ENCODE assay signal across 8 mouse cellular contexts in the genomic region with DNA sequence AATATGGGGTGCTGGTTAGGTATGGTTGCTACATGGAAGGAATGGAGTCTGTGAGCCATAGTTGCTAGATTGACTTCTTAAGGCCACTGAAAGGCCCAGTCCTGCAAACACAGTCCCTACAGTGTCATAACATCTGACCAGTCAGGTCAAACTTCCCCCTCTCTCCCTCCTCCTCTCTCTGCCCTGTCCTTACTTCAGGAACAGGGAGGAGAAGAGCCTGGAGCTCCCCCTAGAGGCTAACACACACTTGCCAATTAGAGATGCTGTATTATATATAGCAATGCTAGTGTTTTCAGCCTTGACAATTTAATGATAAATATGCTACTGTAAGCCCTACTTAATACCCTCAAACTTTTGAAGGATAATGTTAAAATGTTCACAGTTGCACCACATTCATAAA.
DNase-seq lines count a peak whose midpoint lies in the region; ATAC-seq and TF ChIP-seq lines count a peak whose summit lies in the region.

No protein-coding gene starts in this region.

- H3K36me3 ChIP-seq in E14TG2a.4 (ENCODE audit: insufficient read depth, low read length) = no peaks in the 10 kb centered on the region
- no peaks in the 10 kb centered on the region for H3K36me3 ChIP-seq in forebrain, embryonic 10.5 days (replicated peaks)
- no peaks in the 10 kb centered on the region for H3K36me3 ChIP-seq in heart, embryonic 15.5 days
- H3K36me3 ChIP-seq in kidney, postnatal 0 days (ENCODE audit: insufficient read depth, low read length) = no peaks in the 10 kb centered on the region
- no peaks in the 10 kb centered on the region for H3K36me3 ChIP-seq in liver, embryonic 13.5 days
- H3K36me3 ChIP-seq in stomach, embryonic 15.5 days = no peaks in the 10 kb centered on the region

- H3K27me3 ChIP-seq in E14TG2a.4 (ENCODE audit: insufficient read depth, low read length) = no peaks in the 10 kb centered on the region
- H3K27me3 ChIP-seq in forebrain, embryonic 10.5 days (ENCODE audit: poor library complexity, severe bottlenecking) = peaks cover 12% of the 10 kb centered on the region; the same call in 1 of the 2 replicates
- no peaks in the 10 kb centered on the region for H3K27me3 ChIP-seq in heart, embryonic 15.5 days
- H3K27me3 ChIP-seq in kidney, postnatal 0 days (ENCODE audit: insufficient read depth, low read length) = no peaks in the 10 kb centered on the region
- no peaks in the 10 kb centered on the region for H3K27me3 ChIP-seq in liver, embryonic 13.5 days
- no peaks in the 10 kb centered on the region for H3K27me3 ChIP-seq in stomach, embryonic 15.5 days (replicated peaks)

- no peak overlapping the region for H3K4me2 ChIP-seq in heart, embryonic 15.5 days
- no peak overlapping the region for H3K4me2 ChIP-seq in kidney, postnatal 0 days (ENCODE audit: low read length)
- H3K4me2 ChIP-seq in liver, embryonic 13.5 days = no peak overlapping the region
- no peak overlapping the region for H3K4me2 ChIP-seq in stomach, embryonic 15.5 days

- H3K4me1 ChIP-seq in E14TG2a.4 (replicated peaks; ENCODE audit: low read depth, low read length) = no peaks in the 10 kb centered on the region
- peaks cover 6% of the 10 kb centered on the region for H3K4me1 ChIP-seq in forebrain, embryonic 10.5 days
- 0 out of 2 replicates have a peak, but pooled peaks cover 3% of the 10 kb centered on the region for H3K4me1 ChIP-seq in heart, embryonic 15.5 days (replicated peaks)
- no peaks in the 10 kb centered on the region for H3K4me1 ChIP-seq in kidney, postnatal 0 days (replicated peaks; ENCODE audit: insufficient read depth, low read length)
- H3K4me1 ChIP-seq in liver, embryonic 13.5 days (replicated peaks) = 0 out of 2 replicates have a peak, but pooled peaks cover 2% of the 10 kb centered on the region
- H3K4me1 ChIP-seq in stomach, embryonic 15.5 days = no peaks in the 10 kb centered on the region

- DNase-seq in brain, embryonic 14.5 days (ENCODE audit: low read depth) = peak; percentile 88
- peak; percentile 55 for DNase-seq in forebrain, embryonic 10.5 days (ENCODE audit: extremely low spot score, low spot score)
- peak; percentile 96 for DNase-seq in kidney, postnatal 0 days (ENCODE audit: low spot score)
- peak; percentile 44 for DNase-seq in liver, embryonic 13.5 days
- DNase-seq in neural tube, embryonic 10.5 days (ENCODE audit: extremely low spot score, low spot score) = peak; percentile 49

- H3K9ac ChIP-seq in heart, embryonic 15.5 days = no peak overlapping the region
- H3K9ac ChIP-seq in kidney, postnatal 0 days (ENCODE audit: low read depth, low read length) = no peak overlapping the region
- H3K9ac ChIP-seq in liver, embryonic 13.5 days = no peak overlapping the region
- H3K9ac ChIP-seq in stomach, embryonic 15.5 days = no peak overlapping the region

- TF ChIP-seq POLR2A in brain, embryonic 14.5 days (IDR thresholded peaks at IDR 0.05; ENCODE audit: borderline replicate concordance, extremely low read depth, insufficient read depth, insufficient read length, poor library complexity, severe bottlenecking) = no peak

- H3K9me3 ChIP-seq in E14TG2a.4 (ENCODE audit: low read length) = no peaks in the 10 kb centered on the region
- no peaks in the 10 kb centered on the region for H3K9me3 ChIP-seq in forebrain, embryonic 10.5 days
- no peaks in the 10 kb centered on the region for H3K9me3 ChIP-seq in heart, embryonic 15.5 days (replicated peaks)
- H3K9me3 ChIP-seq in kidney, postnatal 0 days (replicated peaks; ENCODE audit: low read length) = no peaks in the 10 kb centered on the region
- no peaks in the 10 kb centered on the region for H3K9me3 ChIP-seq in liver, embryonic 13.5 days (replicated peaks)
- H3K9me3 ChIP-seq in stomach, embryonic 15.5 days = no peaks in the 10 kb centered on the region

- H3K4me3 ChIP-seq in E14TG2a.4 (replicated peaks; ENCODE audit: low read length) = no peak overlapping the region
- H3K4me3 ChIP-seq in forebrain, embryonic 10.5 days = no peak overlapping the region
- H3K4me3 ChIP-seq in heart, embryonic 15.5 days = no peak overlapping the region
- H3K4me3 ChIP-seq in kidney, postnatal 0 days (replicated peaks; ENCODE audit: low read depth, low read length) = no peak overlapping the region
- H3K4me3 ChIP-seq in liver, embryonic 13.5 days (replicated peaks) = no peak overlapping the region
- no peak overlapping the region for H3K4me3 ChIP-seq in stomach, embryonic 15.5 days (replicated peaks)

- peak; percentile 93 for TF ChIP-seq CTCF in E14TG2a.4 (conservative IDR thresholded peaks at IDR 0.05; ENCODE audit: low read length)
- TF ChIP-seq CTCF in brain, embryonic 14.5 days (IDR thresholded peaks at IDR 0.05; ENCODE audit: borderline replicate concordance, extremely low read depth, insufficient read depth, insufficient read length) = peak; percentile 76; the same call in 1 of the 2 replicates
- peak; percentile 92 for TF ChIP-seq CTCF in kidney, postnatal 0 days (IDR thresholded peaks at IDR 0.05; ENCODE audit: low read depth)

- H3K27ac ChIP-seq in forebrain, embryonic 10.5 days = no peak overlapping the region
- H3K27ac ChIP-seq in heart, embryonic 15.5 days = no peak overlapping the region
- H3K27ac ChIP-seq in kidney, postnatal 0 days = no peak overlapping the region
- no peak overlapping the region for H3K27ac ChIP-seq in liver, embryonic 13.5 days
- H3K27ac ChIP-seq in stomach, embryonic 15.5 days = no peak overlapping the region

- 0 out of 2 replicates have a peak, but pooled peaks have one; percentile 67 for ATAC-seq in heart, embryonic 15.5 days (replicated peaks; ENCODE audit: insufficient number of reproducible peaks, insufficient read depth, low FRiP score, low read depth)
- ATAC-seq in kidney, postnatal 0 days (replicated peaks; ENCODE audit: low FRiP score, low read depth) = peak; percentile 90
- ATAC-seq in liver, embryonic 13.5 days (ENCODE audit: low read depth) = peak; percentile 78
- peak; percentile 53; the same call in 1 of the 2 replicates for ATAC-seq in stomach, embryonic 15.5 days (ENCODE audit: insufficient read depth, low FRiP score, low read depth)

Comparison
In these comparisons a context has a peak if more than half of its experiments do, and no peak if none do; other contexts are left out.
1. DNase-seq: peak in every context shown above with its lines; median percentile 96 in kidney, postnatal 0 days; 88 in brain, embryonic 14.5 days; 55 in forebrain, embryonic 10.5 days; 49 in neural tube, embryonic 10.5 days; 44 in liver, embryonic 13.5 days.